Mouse (Mus musculus): Measurements from ENCODE around the gene Stard3nl.

DNA sequence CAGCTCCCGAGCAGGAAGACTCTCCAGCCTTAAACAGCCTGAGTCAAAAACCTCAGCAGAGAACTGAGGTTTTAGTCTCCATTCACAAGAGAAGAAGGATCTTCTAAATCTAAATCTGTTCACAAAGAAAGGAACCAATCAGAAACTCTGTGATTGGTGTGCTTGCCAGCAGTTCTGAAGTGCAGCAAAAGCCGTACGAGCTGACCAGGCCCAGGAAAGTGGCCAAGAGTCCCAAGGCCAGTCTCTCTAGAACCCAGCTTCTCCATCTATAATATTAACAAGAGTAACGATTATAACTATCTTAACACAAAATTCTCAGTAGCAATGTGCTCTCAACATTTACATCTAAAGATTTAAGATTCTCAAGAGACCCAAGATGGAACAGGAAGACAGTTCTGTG lies 4.0 kb downstream of the Stard3nl start:
- no peak for TF ChIP-seq CTCF (IDR thresholded peaks at IDR 0.05; ENCODE audit: extremely low read depth, insufficient read depth, low read length)
- TF ChIP-seq POLR2A (IDR thresholded peaks at IDR 0.05; ENCODE audit: extremely low read depth, insufficient read depth, low read length), result no peak

All from cortical plate, adult 2 months (tissue).